Mouse (Mus musculus) activated CD4-positive, CD25-positive, alpha-beta regulatory T cell (primary cell): Measurements from ENCODE around the gene Tmprss13. TPM values are rescaled to one million over a fixed set of nuclear protein-coding genes. Genes with fewer than 3 reads are reported as not detected.

ENCODE experiments used
- polyA plus RNA-seq, 2 experiments: library from polyadenylated mRNA; unstranded; fragments of 100-300 nt; shearing (Covaris generic); gene quantifications; one replicate each; pipeline ENCODE4 v1.2.1; 2017

The Tmprss13 gene
- 1 to 10 TPM in 1 of 2 experiments, under 1 TPM in 1; 0.74 to 3.0 TPM for polyA plus RNA-seq

DNA sequence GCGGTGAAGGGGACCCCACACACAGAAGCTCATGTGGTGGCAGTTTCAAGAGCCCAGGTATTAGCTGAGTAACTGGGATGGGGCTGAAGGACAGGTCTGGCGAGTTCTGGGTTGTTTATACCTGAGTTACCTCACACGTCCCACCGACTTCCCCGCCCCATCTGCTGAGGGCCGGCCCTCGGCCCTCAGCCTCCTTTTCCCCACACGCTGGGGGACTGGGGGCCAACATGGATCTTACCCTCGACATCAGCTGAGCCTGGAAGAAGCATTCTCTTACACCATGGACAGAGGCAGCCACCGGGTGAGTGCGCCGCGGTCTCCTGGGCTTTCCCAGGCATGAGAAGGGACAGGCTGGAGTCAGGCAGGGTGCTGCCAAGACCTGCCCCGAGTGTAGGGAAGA is at the start of gene Tmprss13:
Gene Tmprss13 (plus strand): TSS at position 246 of the 400 bp plus-strand sequence.

GRCm38 (mm10) chr9:45370117-45370561 is 51.2 kb downstream of the Tmprss13 start, which contains the start of gene Fxyd6:
Gene Fxyd6 (plus strand): TSS chr9:45370185.

Other genes with a start within 250 kb of the Tmprss13 start
- 10 to 100 TPM in 1 of 2 experiments, 1 to 10 TPM in 1; 9.3 to 64.5 TPM for gene Jaml, start 239.9 kb upstream of the Tmprss13 start, polyA plus RNA-seq
- under 1 TPM in 1 of 2 experiments, not detected in 1; 0.10 TPM for gene Scn2b, start 201.3 kb upstream of the Tmprss13 start, polyA plus RNA-seq
- under 1 TPM; 0.17 TPM for gene Scn4b, start 180.7 kb upstream of the Tmprss13 start, polyA plus RNA-seq
- gene BC049352, start 137.1 kb upstream of the Tmprss13 start, polyA plus RNA-seq: 1 to 10 TPM in 1 of 2 experiments, under 1 TPM in 1; 0.55 to 3.8 TPM
- not detected for gene Tmprss4, start 115.0 kb upstream of the Tmprss13 start, polyA plus RNA-seq
- 100 to 1,000 TPM in 1 of 2 experiments, 10 to 100 TPM in 1; 38.3 to 141 TPM for gene Il10ra, start 50.0 kb upstream of the Tmprss13 start, polyA plus RNA-seq
- under 1 TPM; 0.34 to 0.38 TPM for gene Fxyd6, start 51.1 kb downstream of the Tmprss13 start, polyA plus RNA-seq
- gene Fxyd2, start 80.6 kb downstream of the Tmprss13 start, polyA plus RNA-seq: 1 to 10 TPM in 1 of 2 experiments, not detected in 1; 1.2 TPM
- gene Dscaml1, start 107.5 kb downstream of the Tmprss13 start, polyA plus RNA-seq: under 1 TPM in 1 of 2 experiments, not detected in 1; 0.43 TPM